Mouse (Mus musculus): ENCODE measurements at regions not wholly inside any gene's neighbourhood (a gene's known extent, or its start where the extent isn't known, plus 50 kb on each side); places are given as distances from the start of the nearest gene placed in this dataset.

GRCm38 (mm10) chr15:86773041-86773440 is 558.8 kb downstream of the Tbc1d22a start:
- no peak for TF ChIP-seq CTCF (IDR thresholded peaks at IDR 0.05; ENCODE audit: borderline replicate concordance, insufficient read depth, low read length)
- no peak for TF ChIP-seq POLR2A (IDR thresholded peaks at IDR 0.05; ENCODE audit: low read depth, low read length)
